Comparison of ENCODE assay signal across 11 mouse cellular contexts in the genomic region with DNA sequence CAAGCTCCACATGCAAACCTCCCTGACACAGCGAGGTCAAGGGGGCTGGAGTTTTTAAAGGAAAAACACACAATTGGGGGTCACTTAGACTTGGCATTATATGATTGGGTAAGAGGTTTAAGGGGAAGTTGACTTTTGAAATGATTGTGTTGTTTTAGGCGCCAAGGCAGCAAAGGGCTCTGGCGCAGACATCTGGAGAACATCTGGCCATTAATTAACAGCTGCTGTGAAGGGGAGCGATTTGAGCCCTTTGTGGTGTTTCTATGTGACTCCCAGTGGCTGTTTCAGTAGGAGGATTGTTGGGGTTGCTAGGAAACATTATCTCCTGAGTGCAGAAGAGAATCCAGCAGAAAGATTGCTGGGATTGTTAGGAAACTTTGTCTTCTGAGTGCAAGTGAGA.
DNase-seq lines count a peak whose midpoint lies in the region; ATAC-seq lines count a peak whose summit lies in the region.
"Had no signal": no experiment of that assay in that cellular context is flagged by ENCODE, and none has a peak within 500 bp of the region (broad histone marks: within the 10 kb centered on the region; RNA-seq: fewer than 3 reads in every experiment).

No protein-coding gene starts in this region.

- H3K9ac ChIP-seq in kidney, embryonic 15.5 days, result no peak overlapping the region
- H3K9ac ChIP-seq: liver, postnatal 0 days had no signal

- H3K4me1 ChIP-seq in kidney, embryonic 15.5 days, result no peaks in the 10 kb centered on the region

- H3K27me3 ChIP-seq in kidney, embryonic 15.5 days, result no peaks in the 10 kb centered on the region

- no peak overlapping the region for H3K4me2 ChIP-seq in kidney, embryonic 15.5 days

- no peaks in the 10 kb centered on the region for H3K9me3 ChIP-seq in kidney, embryonic 15.5 days (replicated peaks)

- 0 out of 2 replicates have a peak, but pooled peaks have one; percentile 40 for ATAC-seq in kidney, embryonic 15.5 days (replicated peaks; ENCODE audit: low FRiP score)
- ATAC-seq: liver, postnatal 0 days; Patski had no signal

- no peak overlapping the region for H3K4me3 ChIP-seq in kidney, embryonic 15.5 days (replicated peaks)
- H3K4me3 ChIP-seq: gastrocnemius, adult 2 months had no signal

- no peak for DNase-seq in kidney, adult 8-10 months
- DNase-seq in R1 (ENCODE audit: low read depth, low spot score), result peak; percentile 14
- DNase-seq in brain, adult 2 months (ENCODE audit: low read depth, low spot score), result peak; percentile 0
- peak; percentile 47 for DNase-seq in hindlimb bud, embryonic 11.5 days (ENCODE audit: extremely low spot score, low read depth, low spot score)
- DNase-seq in layer of hippocampus, adult 8-10 months (ENCODE audit: low spot score in 2 of 2), result no peak
- DNase-seq in layer of hippocampus, adult 18-20 months (ENCODE audit: low spot score in 2 of 2), result no peak
- DNase-seq: adrenal gland, adult 8-10 months; gastrocnemius, adult 2 months; liver, postnatal 0 days had no signal

- WGBS in kidney, embryonic 15.5 days, result 31% methylated on average over 4 of the region's 4 CpGs

- H3K36me3 ChIP-seq in kidney, embryonic 15.5 days, result no peaks in the 10 kb centered on the region

- H3K27ac ChIP-seq in kidney, embryonic 15.5 days, result no peak overlapping the region
- H3K27ac ChIP-seq: gastrocnemius, adult 2 months had no signal

Comparison
In these comparisons a context has a peak if more than half of its experiments do, and no peak if none do; other contexts are left out.
1. DNase-seq: peak in R1 (single experiment), brain, adult 2 months (single experiment) and hindlimb bud, embryonic 11.5 days (single experiment); none in kidney, adult 8-10 months (0 of 2), layer of hippocampus, adult 8-10 months (0 of 2) and layer of hippocampus, adult 18-20 months (0 of 2).